Mouse (Mus musculus) hematopoietic stem cell, adult 5-6 weeks (primary cell): ENCODE data around the gene Pitpnm3. TPM values are rescaled to one million over a fixed set of nuclear protein-coding genes. Genes with fewer than 3 reads are reported as not detected.
"Not testable (repeated sequence)": the region's sequence is repeated elsewhere in the genome, so short reads cannot be mapped to it uniquely, and the experiment has no call there.

Experiments used
- ATAC-seq, 2 experiments: fragments of 125-278 bp in 1 of 2; replicated peaks in 1 of 2; 2 replicates each; pipeline ENCODE4 v1.8.0; 2016 to 2017; ENCODE audit warnings: inconsistent platforms in 2 of 2, mild to moderate bottlenecking in 2 of 2, moderate number of reproducible peaks in 2 of 2, low read depth in 1 of 2, moderate TSS enrichment in 1 of 2; ENCODE audit not compliant: low FRiP score in 2 of 2, poor library complexity in 2 of 2, severe bottlenecking in 2 of 2, insufficient read depth in 1 of 2, low TSS enrichment in 1 of 2
- total RNA-seq: library from RNA; stranded (forward); fragments of 172-1452, 232-1000 nt; gene quantifications from 2 replicates; pipeline ENCODE4 v1.2.3, GENCODE M21; 2017

Gene Pitpnm3
- not detected in 2 replicates for total RNA-seq

DNA sequence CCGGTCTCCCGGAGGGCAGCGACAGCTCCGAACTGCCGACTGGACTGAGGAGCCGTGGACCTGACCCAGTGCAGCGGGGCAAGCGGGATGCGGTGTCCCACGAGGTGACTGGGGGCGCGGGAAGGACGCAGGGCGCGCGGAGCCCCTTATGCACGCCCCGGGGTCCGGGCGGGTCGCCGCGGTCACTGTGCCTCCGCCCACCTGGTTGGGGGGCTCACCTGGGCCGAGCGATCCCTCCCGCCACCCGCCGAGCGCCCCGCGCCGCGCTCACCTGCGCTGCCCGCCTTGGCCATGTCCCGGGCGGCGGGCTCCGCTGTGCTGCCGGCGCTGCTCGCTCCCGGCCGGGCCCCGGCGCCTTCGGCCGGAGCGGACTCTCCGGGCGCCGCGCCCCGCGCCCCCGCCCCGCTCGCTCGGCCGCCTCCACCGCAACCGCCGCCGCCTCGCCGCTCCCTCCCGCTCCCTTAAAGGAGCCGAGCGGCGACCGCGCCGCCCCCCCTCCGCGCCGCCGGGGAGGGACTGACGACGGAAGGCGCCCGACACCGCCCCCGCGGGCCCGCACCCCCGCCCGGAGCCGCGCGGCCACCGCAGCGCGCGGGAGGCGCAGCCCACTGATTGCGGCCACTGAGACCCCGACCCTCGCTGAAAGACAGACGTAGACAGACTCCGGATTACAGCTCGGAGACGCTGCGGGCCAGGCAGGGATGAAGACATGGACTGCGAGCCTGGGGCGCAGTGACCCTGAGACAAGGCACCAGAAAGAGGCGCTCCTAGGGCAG, at the start of gene Pitpnm3:
Gene Pitpnm3 (minus strand): TSS at position 396 of the 776 bp plus-strand sequence.
- no peak for ATAC-seq

- ATAC-seq, result no peak
Observed at GRCm38 (mm10) chr11:72184252-72184651, 48.7 kb upstream of the Pitpnm3 start.

- no peak for ATAC-seq
Observed at GRCm38 (mm10) chr11:72181136-72181535, 45.6 kb upstream of the Pitpnm3 start.

GRCm38 (mm10) chr11:72180556-72180955, 45.0 kb upstream of the Pitpnm3 start:
- ATAC-seq, result no peak

- ATAC-seq, result no peak
Observed at GRCm38 (mm10) chr11:72176553-72176952, 41.0 kb upstream of the Pitpnm3 start.

GRCm38 (mm10) chr11:72175966-72176365, 40.4 kb upstream of the Pitpnm3 start:
- no peak for ATAC-seq

DNA sequence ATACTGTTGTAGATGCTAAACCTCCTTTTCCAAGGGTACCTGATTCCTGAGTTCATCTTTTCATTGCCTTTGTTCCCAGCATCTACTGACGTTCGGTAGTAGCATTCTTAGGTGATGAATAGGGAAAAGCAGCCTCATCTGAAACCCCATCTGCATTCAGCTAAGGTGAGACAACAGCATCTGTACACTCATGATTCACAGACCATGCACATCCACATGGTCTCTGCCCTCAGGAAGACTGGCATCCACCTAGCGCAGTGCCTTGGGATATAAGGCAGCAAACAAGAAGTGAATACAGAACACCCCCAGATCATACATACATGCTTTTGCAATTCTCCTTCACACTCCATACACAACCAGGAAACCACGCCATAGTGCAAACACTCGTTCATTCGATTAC, 39.1 kb upstream of the Pitpnm3 start:
- ATAC-seq, result no peak

DNA sequence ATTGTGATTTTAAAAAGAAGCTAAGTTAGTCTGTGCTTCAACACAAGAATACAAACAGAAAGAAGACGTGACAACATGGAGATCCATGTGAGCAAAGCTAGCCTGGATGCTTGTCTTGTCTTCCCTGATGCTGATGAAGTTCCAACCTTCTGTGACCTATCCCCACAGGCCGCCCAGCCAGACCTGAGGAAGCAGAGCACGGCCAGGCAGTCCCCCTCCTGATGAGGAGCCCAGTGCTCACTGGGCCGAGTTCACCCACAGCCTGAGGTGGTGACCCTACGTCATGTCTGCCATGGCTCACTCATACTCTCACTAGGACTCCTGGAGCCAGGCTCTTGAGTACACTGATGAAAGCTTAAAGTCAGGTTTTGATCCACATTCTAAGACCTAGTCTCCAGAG, 37.9 kb upstream of the Pitpnm3 start:
- no peak for ATAC-seq

DNA sequence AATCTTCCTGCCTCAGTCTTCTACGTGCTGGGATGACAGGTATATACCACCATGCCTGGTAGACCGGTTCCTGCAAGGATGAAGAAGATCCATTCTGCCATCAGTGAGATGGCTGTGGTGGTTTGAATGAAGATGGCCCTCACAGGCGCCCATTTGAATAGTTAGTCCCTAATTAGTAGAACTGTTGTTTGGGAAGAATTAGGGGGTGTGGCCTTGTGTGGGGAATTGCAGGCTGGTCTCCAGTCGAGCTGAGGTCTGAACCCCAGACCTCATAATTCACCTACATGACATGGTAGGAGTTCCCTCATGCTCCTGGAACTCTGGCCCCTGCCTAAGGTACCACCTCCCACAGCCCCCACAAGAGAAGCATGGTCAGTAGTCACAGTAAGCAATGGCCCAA, 36.3 kb upstream of the Pitpnm3 start:
- not testable (repeated sequence) for ATAC-seq

- no peak for ATAC-seq
Observed at GRCm38 (mm10) chr11:72169871-72170270, 34.3 kb upstream of the Pitpnm3 start.

- no peak for ATAC-seq
Observed at GRCm38 (mm10) chr11:72163198-72163597, 27.6 kb upstream of the Pitpnm3 start.

- no peak for ATAC-seq
Observed at GRCm38 (mm10) chr11:72156624-72157023, 21.0 kb upstream of the Pitpnm3 start.

DNA sequence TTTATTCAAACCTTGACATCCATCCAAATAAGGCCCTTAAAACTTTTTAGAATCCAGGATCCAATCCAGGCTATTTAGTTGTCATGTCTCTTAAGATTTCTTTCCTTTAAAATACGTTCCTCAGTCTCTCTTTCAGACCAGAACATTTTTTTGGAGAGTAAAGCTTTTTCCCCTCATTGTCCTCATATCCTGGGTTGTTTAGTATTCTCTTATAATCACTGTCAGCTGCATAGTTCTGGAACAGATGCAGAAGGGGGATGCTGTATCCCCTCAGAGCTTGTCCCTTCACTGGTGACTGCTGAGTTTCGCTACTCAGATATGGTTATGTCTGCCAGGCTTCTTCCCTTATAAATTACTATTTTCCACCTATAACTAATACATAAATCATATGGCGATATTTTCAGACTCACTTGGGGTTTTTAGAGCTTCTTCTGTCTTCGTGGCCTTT, 20.4 kb upstream of the Pitpnm3 start:
- no peak for ATAC-seq

- no peak for ATAC-seq
Observed at GRCm38 (mm10) chr11:72155186-72155980, 19.8 kb upstream of the Pitpnm3 start.

- ATAC-seq, result no peak
Observed at GRCm38 (mm10) chr11:72153122-72153862, 17.7 kb upstream of the Pitpnm3 start.

GRCm38 (mm10) chr11:72151120-72151519, 15.5 kb upstream of the Pitpnm3 start:
- no peak for ATAC-seq

DNA sequence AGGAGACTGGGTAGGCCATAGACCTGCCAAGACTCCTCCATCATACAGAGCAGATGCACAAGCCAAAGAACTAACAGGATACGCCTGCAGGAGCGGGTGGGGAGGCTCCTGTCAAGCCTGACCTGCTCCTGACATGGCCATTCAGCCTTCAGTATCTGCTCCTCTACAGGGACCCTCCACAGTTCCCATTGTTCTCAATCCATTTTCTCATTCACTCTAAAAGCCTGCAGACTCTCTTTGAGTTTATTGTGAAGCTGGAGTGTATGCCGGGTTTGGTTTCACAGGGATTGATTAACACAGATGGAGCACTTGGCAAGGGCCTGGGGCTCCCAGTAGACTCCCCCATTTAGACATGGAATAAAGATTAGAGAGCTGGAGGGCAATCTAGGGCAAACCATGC, 12.3 kb upstream of the Pitpnm3 start:
- ATAC-seq, result no peak

GRCm38 (mm10) chr11:72145877-72146248, 10.3 kb upstream of the Pitpnm3 start:
- no peak for ATAC-seq
